Mouse (Mus musculus): ENCODE data around the gene Mfsd13b.

DNA sequence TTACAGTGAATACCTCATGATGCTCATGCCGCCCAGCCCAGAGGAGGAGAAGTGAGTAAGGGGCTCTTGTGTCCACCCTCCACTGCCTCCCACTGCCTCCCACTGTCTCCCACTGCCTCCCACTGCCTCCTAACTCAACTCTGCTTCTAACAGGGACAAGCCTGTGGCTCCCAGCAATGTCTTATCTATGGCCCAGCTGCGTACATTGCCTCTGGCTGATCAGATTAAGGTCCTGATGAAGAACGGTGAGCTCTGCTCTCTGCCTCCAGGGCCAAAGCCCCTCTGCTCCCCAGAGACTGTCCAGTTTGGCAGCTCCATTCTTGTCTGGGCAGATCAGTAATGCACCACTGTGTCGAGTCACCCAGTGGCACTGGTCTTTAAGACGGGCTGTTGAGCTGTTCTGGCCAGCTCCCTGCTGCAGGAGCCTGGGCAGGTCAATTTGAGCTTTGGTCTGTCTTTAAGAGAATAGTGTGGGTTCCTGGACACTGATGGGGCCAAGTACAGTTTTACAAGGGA is 48.6 kb upstream of the Mfsd13b start:
- no peak for TF ChIP-seq CTCF (IDR thresholded peaks at IDR 0.05; ENCODE audit: control insufficient read depth, insufficient read depth, low read length)
- no peak for TF ChIP-seq POLR2A (IDR thresholded peaks at IDR 0.05; ENCODE audit: borderline replicate concordance, control insufficient read depth, low read depth, low read length)

All from bone marrow, adult 2 months (tissue).